Mouse (Mus musculus): ENCODE data around the gene Fezf2. TPM values are rescaled to one million over a fixed set of nuclear protein-coding genes. Genes with fewer than 3 reads are reported as not detected.

Gene Fezf2
- polyA plus RNA-seq, 1 experiment: not detected

DNA sequence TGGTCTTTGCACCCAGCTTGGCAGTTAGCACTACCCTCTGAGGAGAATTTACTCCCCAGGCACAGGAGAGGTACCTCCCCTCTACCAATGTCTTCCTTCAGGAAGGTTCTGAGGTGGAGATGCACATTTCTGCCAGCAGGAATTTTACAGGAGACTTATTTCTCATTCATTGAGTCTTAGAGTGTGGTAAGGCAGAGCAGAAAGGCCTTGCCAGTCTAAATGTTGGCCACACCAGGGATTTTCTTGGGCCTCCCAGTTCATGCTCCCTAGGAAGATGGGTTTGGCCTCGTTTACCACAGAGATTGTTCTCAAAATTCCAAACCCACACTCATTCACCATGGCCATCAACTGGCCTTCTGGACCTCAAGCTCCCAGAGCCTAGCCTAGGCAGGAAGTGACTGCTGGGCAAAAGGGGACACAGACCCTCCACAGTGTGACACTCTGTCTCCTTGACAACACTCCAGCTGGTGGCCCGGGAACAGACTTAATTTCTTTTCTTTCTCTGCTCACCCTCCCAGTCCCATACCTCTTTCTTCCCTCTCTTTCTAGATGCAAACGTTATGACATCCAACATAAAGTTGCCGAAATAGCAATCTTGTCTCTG is 40.3 kb upstream of the Fezf2 start:
- H3K27ac ChIP-seq (ENCODE audit: insufficient read depth, low read length): no peak overlapping the region
- H3K9ac ChIP-seq (ENCODE audit: low read depth, poor library complexity, severe bottlenecking): no peak overlapping the region
- peaks cover 4% of the 10 kb centered on the region for H3K27me3 ChIP-seq (ENCODE audit: control insufficient read depth, insufficient read depth, low read length, poor library complexity, severe bottlenecking)
- TF ChIP-seq POLR2A (IDR thresholded peaks at IDR 0.05; ENCODE audit: insufficient read depth, low read length) (no peak), EP300 (IDR thresholded peaks at IDR 0.05; ENCODE audit: insufficient read depth, low read depth, low read length) (no peak), CTCF (IDR thresholded peaks at IDR 0.05; ENCODE audit: low read depth, low read length) (no peak)
- no peak overlapping the region for H3K4me3 ChIP-seq (ENCODE audit: low read depth, low read length)
- H3K9me3 ChIP-seq (replicated peaks; ENCODE audit: control insufficient read depth, insufficient read depth, low read length, poor library complexity, severe bottlenecking): no peaks in the 10 kb centered on the region
- H3K36me3 ChIP-seq (ENCODE audit: control insufficient read depth, insufficient read depth, low read length, poor library complexity, severe bottlenecking): no peaks in the 10 kb centered on the region
- H3K4me1 ChIP-seq (ENCODE audit: control insufficient read depth, insufficient read depth, low read length): peaks cover 1% of the 10 kb centered on the region

DNA sequence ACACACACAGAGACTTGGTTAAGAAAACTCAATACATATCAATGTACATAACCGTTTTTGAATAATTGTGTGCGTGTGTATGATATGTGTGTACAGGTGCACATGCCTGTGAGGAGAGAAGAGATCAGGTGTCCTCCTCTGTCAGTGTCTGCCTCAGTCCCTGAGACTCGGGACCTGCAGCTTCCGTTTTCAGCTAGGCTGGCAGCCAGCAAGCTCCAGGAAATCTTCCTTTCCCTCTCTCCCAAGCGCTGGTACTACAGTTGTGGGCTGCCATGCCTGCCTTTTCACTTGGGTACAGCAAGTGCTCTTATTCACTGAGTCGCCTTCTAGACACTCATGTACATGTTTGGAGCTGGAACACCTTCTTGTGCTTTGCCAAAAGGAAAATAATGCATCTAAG is 39.2 kb upstream of the Fezf2 start:
- no peak for TF ChIP-seq POLR2A (IDR thresholded peaks at IDR 0.05; ENCODE audit: insufficient read depth, low read length)
- no peak for TF ChIP-seq EP300 (IDR thresholded peaks at IDR 0.05; ENCODE audit: insufficient read depth, low read depth, low read length)
- TF ChIP-seq CTCF (IDR thresholded peaks at IDR 0.05; ENCODE audit: low read depth, low read length): no peak
- Histone ChIP-seq H3K27me3 (ENCODE audit: control insufficient read depth, insufficient read depth, low read length, poor library complexity, severe bottlenecking) (peaks cover 4% of the 10 kb centered on the region), H3K4me3 (ENCODE audit: low read depth, low read length) (no peak overlapping the region), H3K36me3 (ENCODE audit: control insufficient read depth, insufficient read depth, low read length, poor library complexity, severe bottlenecking) (no peaks in the 10 kb centered on the region), H3K27ac (ENCODE audit: insufficient read depth, low read length) (no peak overlapping the region), H3K9ac (ENCODE audit: low read depth, poor library complexity, severe bottlenecking) (no peak overlapping the region), H3K9me3 (replicated peaks; ENCODE audit: control insufficient read depth, insufficient read depth, low read length, poor library complexity, severe bottlenecking) (no peaks in the 10 kb centered on the region), H3K4me1 (ENCODE audit: control insufficient read depth, insufficient read depth, low read length) (peaks cover 1% of the 10 kb centered on the region)

DNA sequence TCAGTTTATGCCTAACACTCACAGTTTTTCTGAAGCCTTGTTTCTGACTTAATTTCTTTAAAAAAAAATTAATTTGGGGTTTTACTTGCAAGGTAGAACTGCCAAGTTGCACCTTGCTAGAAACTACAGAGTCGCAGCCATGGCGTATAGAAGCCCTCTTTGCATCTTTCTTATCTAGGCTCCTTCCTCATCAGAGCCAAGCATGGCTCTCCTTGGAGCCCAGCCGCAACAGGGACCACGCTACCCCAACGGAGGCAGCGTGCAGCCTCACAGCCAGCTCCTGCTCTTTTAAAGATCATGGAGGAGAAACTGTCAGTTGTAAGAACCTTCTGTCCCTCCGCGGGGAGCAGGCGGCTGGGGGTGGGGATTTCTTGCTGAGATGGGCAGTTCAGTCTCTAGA is 29.9 kb upstream of the Fezf2 start:
- Histone ChIP-seq H3K9me3 (replicated peaks; ENCODE audit: control insufficient read depth, insufficient read depth, low read length, poor library complexity, severe bottlenecking) (no peaks in the 10 kb centered on the region), H3K4me1 (ENCODE audit: control insufficient read depth, insufficient read depth, low read length) (no peaks in the 10 kb centered on the region), H3K27ac (ENCODE audit: insufficient read depth, low read length) (no peak overlapping the region), H3K4me3 (ENCODE audit: low read depth, low read length) (peak overlapping the region; percentile 29; the same call in 1 of the 2 replicates), H3K27me3 (ENCODE audit: control insufficient read depth, insufficient read depth, low read length, poor library complexity, severe bottlenecking) (peaks cover 2% of the 10 kb centered on the region; the same call in 1 of the 2 replicates), H3K36me3 (ENCODE audit: control insufficient read depth, insufficient read depth, low read length, poor library complexity, severe bottlenecking) (no peaks in the 10 kb centered on the region), H3K9ac (ENCODE audit: low read depth, poor library complexity, severe bottlenecking) (no peak overlapping the region)
- no peak for TF ChIP-seq EP300 (IDR thresholded peaks at IDR 0.05; ENCODE audit: insufficient read depth, low read depth, low read length)
- no peak for TF ChIP-seq POLR2A (IDR thresholded peaks at IDR 0.05; ENCODE audit: insufficient read depth, low read length)
- no peak for TF ChIP-seq CTCF (IDR thresholded peaks at IDR 0.05; ENCODE audit: low read depth, low read length)

DNA sequence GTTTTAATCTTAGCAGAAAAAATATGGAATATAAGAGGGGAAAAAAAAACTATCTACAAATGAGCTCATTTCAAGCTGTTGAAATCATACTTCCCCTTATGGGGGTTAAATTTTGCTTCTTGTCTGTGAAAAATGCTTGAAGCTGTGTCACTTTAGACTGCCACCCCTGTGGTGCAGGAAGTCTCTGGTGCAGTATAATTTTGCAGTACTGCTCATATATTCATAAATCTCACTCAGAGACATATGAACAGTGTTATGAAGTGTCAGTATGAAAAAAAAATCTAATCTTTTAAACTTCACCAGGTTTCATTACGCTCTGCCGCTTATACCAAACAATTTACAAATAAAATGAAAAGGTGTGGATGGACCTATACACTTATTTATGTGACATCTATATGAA is 29.3 kb upstream of the Fezf2 start:
- Histone ChIP-seq H3K4me1 (ENCODE audit: control insufficient read depth, insufficient read depth, low read length) (no peaks in the 10 kb centered on the region), H3K36me3 (ENCODE audit: control insufficient read depth, insufficient read depth, low read length, poor library complexity, severe bottlenecking) (no peaks in the 10 kb centered on the region), H3K9me3 (replicated peaks; ENCODE audit: control insufficient read depth, insufficient read depth, low read length, poor library complexity, severe bottlenecking) (no peaks in the 10 kb centered on the region), H3K27me3 (ENCODE audit: control insufficient read depth, insufficient read depth, low read length, poor library complexity, severe bottlenecking) (peaks cover 2% of the 10 kb centered on the region; the same call in 1 of the 2 replicates), H3K9ac (ENCODE audit: low read depth, poor library complexity, severe bottlenecking) (no peak overlapping the region), H3K4me3 (ENCODE audit: low read depth, low read length) (no peak overlapping the region), H3K27ac (ENCODE audit: insufficient read depth, low read length) (no peak overlapping the region)
- TF ChIP-seq EP300 (IDR thresholded peaks at IDR 0.05; ENCODE audit: insufficient read depth, low read depth, low read length) (no peak), POLR2A (IDR thresholded peaks at IDR 0.05; ENCODE audit: insufficient read depth, low read length) (no peak), CTCF (IDR thresholded peaks at IDR 0.05; ENCODE audit: low read depth, low read length) (no peak)

- no peaks in the 10 kb centered on the region for H3K9me3 ChIP-seq (replicated peaks; ENCODE audit: control insufficient read depth, insufficient read depth, low read length, poor library complexity, severe bottlenecking)
- H3K9ac ChIP-seq (ENCODE audit: low read depth, poor library complexity, severe bottlenecking): no peak overlapping the region
- H3K27me3 ChIP-seq (ENCODE audit: control insufficient read depth, insufficient read depth, low read length, poor library complexity, severe bottlenecking): peaks cover 2% of the 10 kb centered on the region; the same call in 1 of the 2 replicates
- H3K36me3 ChIP-seq (ENCODE audit: control insufficient read depth, insufficient read depth, low read length, poor library complexity, severe bottlenecking): no peaks in the 10 kb centered on the region
- no peak overlapping the region for H3K27ac ChIP-seq (ENCODE audit: insufficient read depth, low read length)
- H3K4me1 ChIP-seq (ENCODE audit: control insufficient read depth, insufficient read depth, low read length): no peaks in the 10 kb centered on the region
- no peak overlapping the region for H3K4me3 ChIP-seq (ENCODE audit: low read depth, low read length)
- no peak for TF ChIP-seq CTCF (IDR thresholded peaks at IDR 0.05; ENCODE audit: low read depth, low read length)
- no peak for TF ChIP-seq POLR2A (IDR thresholded peaks at IDR 0.05; ENCODE audit: insufficient read depth, low read length)
- TF ChIP-seq EP300 (IDR thresholded peaks at IDR 0.05; ENCODE audit: insufficient read depth, low read depth, low read length): no peak
Measured at GRCm38 (mm10) chr14:12375451-12375850, 27.5 kb upstream of the Fezf2 start.

DNA sequence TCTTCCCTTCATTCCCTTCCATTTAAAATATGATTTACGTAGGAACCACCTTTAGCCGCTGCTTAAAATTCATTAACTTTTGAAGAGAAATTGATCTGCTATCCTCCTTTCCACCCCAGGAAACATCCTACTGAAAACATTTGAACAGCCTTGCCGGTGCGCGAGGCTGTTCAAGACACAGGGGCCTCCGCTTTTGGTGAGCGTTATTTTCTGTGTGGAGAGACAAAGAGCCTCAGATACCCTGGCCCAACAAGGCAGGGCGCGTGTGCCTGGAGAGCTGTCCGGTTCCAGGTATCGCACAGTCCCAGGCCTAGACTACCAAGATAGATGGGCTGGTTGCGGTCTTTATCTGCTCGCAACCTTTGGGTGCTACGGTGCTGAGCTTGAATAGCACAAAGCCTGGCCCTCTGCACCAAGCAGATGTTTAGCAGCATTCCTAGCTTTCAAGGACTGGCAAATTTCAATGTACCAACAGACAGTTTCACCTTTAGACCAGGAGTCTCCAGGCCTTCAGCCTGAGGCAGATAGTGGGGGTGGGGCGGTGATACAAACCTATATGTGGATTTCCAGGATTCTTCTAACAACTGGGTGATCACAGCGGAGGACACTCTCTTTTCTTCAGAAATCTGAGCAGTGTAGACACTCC is 2.4 kb upstream of the Fezf2 start:
- Histone ChIP-seq H3K27ac (ENCODE audit: insufficient read depth, low read length) (no peak overlapping the region), H3K9ac (ENCODE audit: low read depth, poor library complexity, severe bottlenecking) (no peak overlapping the region), H3K36me3 (ENCODE audit: control insufficient read depth, insufficient read depth, low read length, poor library complexity, severe bottlenecking) (no peaks in the 10 kb centered on the region), H3K4me3 (ENCODE audit: low read depth, low read length) (no peak overlapping the region), H3K4me1 (ENCODE audit: control insufficient read depth, insufficient read depth, low read length) (peaks cover 2% of the 10 kb centered on the region), H3K9me3 (replicated peaks; ENCODE audit: control insufficient read depth, insufficient read depth, low read length, poor library complexity, severe bottlenecking) (no peaks in the 10 kb centered on the region), H3K27me3 (ENCODE audit: control insufficient read depth, insufficient read depth, low read length, poor library complexity, severe bottlenecking) (peaks cover 23% of the 10 kb centered on the region)
- TF ChIP-seq EP300 (IDR thresholded peaks at IDR 0.05; ENCODE audit: insufficient read depth, low read depth, low read length) (no peak), CTCF (IDR thresholded peaks at IDR 0.05; ENCODE audit: low read depth, low read length) (no peak), POLR2A (IDR thresholded peaks at IDR 0.05; ENCODE audit: insufficient read depth, low read length) (no peak)
